In genomic region chr11:69767625-69767909, GRCm38 (mm10) we compare ENCODE assay signal across 9 mouse cellular contexts. TPM values are rescaled to one million over a fixed set of nuclear protein-coding genes. Genes with fewer than 3 reads are reported as not detected.
DNase-seq lines count a peak whose midpoint lies in the region; ATAC-seq and TF ChIP-seq lines count a peak whose summit lies in the region.
"Had no signal": no experiment of that assay in that cellular context is flagged by ENCODE, and none has a peak within 500 bp of the region (broad histone marks: within the 10 kb centered on the region; RNA-seq: fewer than 3 reads in every experiment).

No protein-coding gene starts in this region.

- peak overlapping the region; percentile 96 for H3K4me3 ChIP-seq in layer of hippocampus, adult 2 months
- H3K4me3 ChIP-seq in heart, postnatal 0 days (ENCODE audit: low read depth, low read length): peak overlapping the region; percentile 92
- no peak overlapping the region for H3K4me3 ChIP-seq in liver, embryonic 13.5 days (replicated peaks)
- peak overlapping the region; percentile 99; the same call in 1 of the 2 replicates for H3K4me3 ChIP-seq in olfactory bulb, adult 2 months (ENCODE audit: insufficient read depth, low read depth, low read length)

- 0 out of 2 replicates have a peak, but pooled peaks cover 3% of the 10 kb centered on the region for H3K36me3 ChIP-seq in heart, postnatal 0 days (replicated peaks; ENCODE audit: control insufficient read depth, insufficient read depth, low read length)
- H3K36me3 ChIP-seq in liver, embryonic 13.5 days: no peaks in the 10 kb centered on the region

- no peaks in the 10 kb centered on the region for H3K27me3 ChIP-seq in heart, postnatal 0 days (ENCODE audit: control insufficient read depth, insufficient read depth, low read length)
- peaks cover 6% of the 10 kb centered on the region; the same call in 1 of the 2 replicates for H3K27me3 ChIP-seq in liver, embryonic 13.5 days
- H3K27me3 ChIP-seq: Patski had no signal

- no peak for TF ChIP-seq CTCF in layer of hippocampus, adult 2 months (conservative IDR thresholded peaks at IDR 0.05)
- TF ChIP-seq CTCF in heart, postnatal 0 days (IDR thresholded peaks at IDR 0.05; ENCODE audit: low read depth): no peak
- no peak for TF ChIP-seq CTCF in olfactory bulb, adult 2 months (IDR thresholded peaks at IDR 0.05; ENCODE audit: insufficient read depth, low read depth, low read length)

- WGBS in heart, postnatal 0 days: 53% methylated on average over 4 of the region's 4 CpGs
- 65% methylated on average over 4 of the region's 4 CpGs for WGBS in liver, embryonic 13.5 days (ENCODE audit: insufficient replicate concordance)
- WGBS in olfactory bulb, adult 2 months: 52% methylated on average over 4 of the region's 4 CpGs

- TF ChIP-seq EP300 in heart, postnatal 0 days (IDR thresholded peaks at IDR 0.05; ENCODE audit: low read depth): no peak

- H3K9me3 ChIP-seq in heart, postnatal 0 days (replicated peaks; ENCODE audit: control insufficient read depth, low read length): no peaks in the 10 kb centered on the region
- H3K9me3 ChIP-seq in liver, embryonic 13.5 days (replicated peaks): no peaks in the 10 kb centered on the region

- no peak overlapping the region for H3K9ac ChIP-seq in heart, postnatal 0 days (replicated peaks; ENCODE audit: low read depth, low read length)
- 0 out of 2 replicates have a peak overlapping the region, but pooled peaks have one; percentile 83 for H3K9ac ChIP-seq in liver, embryonic 13.5 days

- peak overlapping the region; percentile 61 for H3K4me2 ChIP-seq in heart, postnatal 0 days (ENCODE audit: low read depth, low read length)
- H3K4me2 ChIP-seq in liver, embryonic 13.5 days: peak overlapping the region; percentile 94

- DNase-seq in layer of hippocampus, adult 2 months (ENCODE audit: low spot score in 2 of 2): no peak
- DNase-seq in layer of hippocampus, adult 9-11 months: no peak
- DNase-seq in heart, postnatal 0 days (ENCODE audit: low spot score): peak; percentile 26
- DNase-seq in liver, embryonic 13.5 days: no peak
- DNase-seq in left cerebral cortex, adult 9 months (ENCODE audit: low spot score in 2 of 2): no peak
- DNase-seq in adrenal gland, adult 8-10 months: no peak
- DNase-seq in right cerebral cortex, adult 18-20 months: no peak

- no peak for TF ChIP-seq POLR2A in olfactory bulb, adult 2 months (IDR thresholded peaks at IDR 0.05; ENCODE audit: insufficient read depth, low read depth, low read length)

- peak overlapping the region; percentile 100; the same call in 1 of the 2 replicates for H3K27ac ChIP-seq in layer of hippocampus, adult 2 months
- peak overlapping the region; percentile 98 for H3K27ac ChIP-seq in heart, postnatal 0 days (ENCODE audit: low read depth)
- peak overlapping the region; percentile 51; the same call in 1 of the 2 replicates for H3K27ac ChIP-seq in liver, embryonic 13.5 days
- no peak overlapping the region for H3K27ac ChIP-seq in olfactory bulb, adult 2 months (ENCODE audit: insufficient read depth, low read depth, low read length)

- ATAC-seq in heart, postnatal 0 days (ENCODE audit: insufficient read depth, low read depth): no peak
- no peak for ATAC-seq in liver, embryonic 13.5 days (ENCODE audit: low read depth)
- ATAC-seq: Patski had no signal

- peaks cover 11% of the 10 kb centered on the region for H3K4me1 ChIP-seq in heart, postnatal 0 days (ENCODE audit: control insufficient read depth, insufficient read depth)
- H3K4me1 ChIP-seq in liver, embryonic 13.5 days (replicated peaks): peaks cover 38% of the 10 kb centered on the region
- peaks cover 23% of the 10 kb centered on the region for H3K4me1 ChIP-seq in olfactory bulb, adult 2 months (ENCODE audit: control insufficient read depth, insufficient read depth, low read length)

RNA-seq across cellular contexts. Expression of gene Zbtb4, which starts 1.9 kb away (rescaled TPM):
- 100 to 1,000 TPM; 122 to 133 TPM for total RNA-seq in layer of hippocampus, adult 2 months (2021)
- 21.2 and 28.7 TPM in 2 replicates for total RNA-seq in heart, postnatal 0 days (2014; rRNA removed; ENCODE audit: low replicate concordance)
- 2.6 and 2.9 TPM in 2 replicates for polyA plus RNA-seq in heart, postnatal 0 days (2015; fragmentation: Nextera tagmentation; extraction: Ambion mirVana)
- 0.38 and 0.43 TPM in 2 replicates for polyA plus RNA-seq in liver, embryonic 13.5 days (2015; fragmentation: Nextera tagmentation; extraction: Ambion mirVana)
- 250 TPM in 1 of 2 replicates, not detected in the other for polyA plus RNA-seq in olfactory bulb, adult 2 months (2012; ENCODE audit: insufficient read depth, insufficient read length, low replicate concordance, missing spikeins)
- total RNA-seq in adrenal gland, adult 8-10 months (2022): 100 to 1,000 TPM in 2 of 4 experiments, 10 to 100 TPM in 2; 73.0 to 121 (median 97.6) TPM

RNA-seq across cellular contexts. Expression of gene Slc35g3, which starts 5.8 kb away (rescaled TPM):
- not detected for total RNA-seq in layer of hippocampus, adult 2 months (2021)
- not detected in 2 replicates for total RNA-seq in heart, postnatal 0 days (2014; rRNA removed; ENCODE audit: low replicate concordance)
- polyA plus RNA-seq in heart, postnatal 0 days (2015; fragmentation: Nextera tagmentation; extraction: Ambion mirVana): 0.18 TPM in 1 of 2 replicates, not detected in the other
- polyA plus RNA-seq in liver, embryonic 13.5 days (2015; fragmentation: Nextera tagmentation; extraction: Ambion mirVana): not detected in 2 replicates
- not detected in 2 replicates for polyA plus RNA-seq in olfactory bulb, adult 2 months (2012; ENCODE audit: insufficient read depth, insufficient read length, low replicate concordance, missing spikeins)
- not detected for total RNA-seq in adrenal gland, adult 8-10 months (2022)

RNA-seq across cellular contexts. Expression of gene Polr2a, which starts 9.1 kb away (rescaled TPM):
- 10 to 100 TPM; 64.6 to 65.4 TPM for total RNA-seq in layer of hippocampus, adult 2 months (2021)
- 13.4 and 15.6 TPM in 2 replicates for total RNA-seq in heart, postnatal 0 days (2014; rRNA removed; ENCODE audit: low replicate concordance)
- 6.2 and 6.6 TPM in 2 replicates for polyA plus RNA-seq in heart, postnatal 0 days (2015; fragmentation: Nextera tagmentation; extraction: Ambion mirVana)
- 9.6 and 10.8 TPM in 2 replicates for polyA plus RNA-seq in liver, embryonic 13.5 days (2015; fragmentation: Nextera tagmentation; extraction: Ambion mirVana)
- 105 TPM in 2 replicates for polyA plus RNA-seq in olfactory bulb, adult 2 months (2012; ENCODE audit: insufficient read depth, insufficient read length, low replicate concordance, missing spikeins)
- total RNA-seq in adrenal gland, adult 8-10 months (2022): 100 to 1,000 TPM in 2 of 4 experiments, 10 to 100 TPM in 2; 85.2 to 125 (median 101) TPM

RNA-seq across cellular contexts. Expression of gene Chrnb1, which starts 28.2 kb away (rescaled TPM):
- total RNA-seq in layer of hippocampus, adult 2 months (2021): 1 to 10 TPM; 1.1 to 1.3 TPM
- total RNA-seq in heart, postnatal 0 days (2014; rRNA removed; ENCODE audit: low replicate concordance): 2.5 and 11.2 TPM in 2 replicates
- 2.7 and 3.1 TPM in 2 replicates for polyA plus RNA-seq in heart, postnatal 0 days (2015; fragmentation: Nextera tagmentation; extraction: Ambion mirVana)
- polyA plus RNA-seq in liver, embryonic 13.5 days (2015; fragmentation: Nextera tagmentation; extraction: Ambion mirVana): 0.43 and 0.59 TPM in 2 replicates
- polyA plus RNA-seq in olfactory bulb, adult 2 months (2012; ENCODE audit: insufficient read depth, insufficient read length, low replicate concordance, missing spikeins): not detected in 2 replicates
- total RNA-seq in adrenal gland, adult 8-10 months (2022): 1 to 10 TPM; 1.5 to 8.1 (median 5.0) TPM

RNA-seq across cellular contexts. Expression of gene Fgf11, which starts 34.1 kb away (rescaled TPM):
- total RNA-seq in layer of hippocampus, adult 2 months (2021): 10 to 100 TPM; 25.6 to 28.0 TPM
- total RNA-seq in heart, postnatal 0 days (2014; rRNA removed; ENCODE audit: low replicate concordance): 5.3 and 5.7 TPM in 2 replicates
- polyA plus RNA-seq in heart, postnatal 0 days (2015; fragmentation: Nextera tagmentation; extraction: Ambion mirVana): 0.75 and 1.0 TPM in 2 replicates
- 0.07 and 0.20 TPM in 2 replicates for polyA plus RNA-seq in liver, embryonic 13.5 days (2015; fragmentation: Nextera tagmentation; extraction: Ambion mirVana)
- polyA plus RNA-seq in olfactory bulb, adult 2 months (2012; ENCODE audit: insufficient read depth, insufficient read length, low replicate concordance, missing spikeins): not detected in 2 replicates
- 10 to 100 TPM in 2 of 4 experiments, 1 to 10 TPM in 2; 2.5 to 32.7 (median 16.9) TPM for total RNA-seq in adrenal gland, adult 8-10 months (2022)
